Mouse (Mus musculus) adrenal gland, adult 8-10 months (tissue): ENCODE results near the gene Cdh4. TPM values are rescaled to one million over a fixed set of nuclear protein-coding genes. Genes with fewer than 3 reads are reported as not detected.

Experiments used
- DNase-seq: peaks from one replicate; pipeline ENCODE4 v3.0.0; 2022
- total RNA-seq, 4 experiments: library from RNA; stranded (reverse); gene quantifications; 2 replicates each; pipeline ENCODE4 v1.2.4; 2022

Cdh4 gene
- total RNA-seq, 4 experiments from 2014 or later, result 4.6 to 8.2 (median 6.8) TPM

DNA sequence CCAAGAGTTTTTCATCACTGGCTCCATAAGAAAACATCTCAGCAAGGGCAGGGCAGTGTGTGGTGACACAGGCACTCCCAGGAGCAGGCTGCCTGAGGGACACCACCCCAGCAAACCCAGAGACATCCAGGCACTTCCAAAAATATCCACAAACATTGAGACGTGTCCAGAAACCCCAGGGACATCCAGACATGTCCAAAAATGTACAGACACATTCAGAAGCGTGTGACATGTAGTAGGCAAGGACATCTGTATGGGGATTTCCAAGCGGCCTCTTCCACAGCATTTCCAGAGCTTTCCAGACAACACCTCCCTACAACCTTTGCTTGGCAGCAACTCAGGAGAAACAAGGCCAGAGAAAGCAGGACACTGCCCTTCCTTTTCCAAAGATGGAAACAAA, 425.4 kb downstream of the Cdh4 start:
- no peak for DNase-seq

DNA sequence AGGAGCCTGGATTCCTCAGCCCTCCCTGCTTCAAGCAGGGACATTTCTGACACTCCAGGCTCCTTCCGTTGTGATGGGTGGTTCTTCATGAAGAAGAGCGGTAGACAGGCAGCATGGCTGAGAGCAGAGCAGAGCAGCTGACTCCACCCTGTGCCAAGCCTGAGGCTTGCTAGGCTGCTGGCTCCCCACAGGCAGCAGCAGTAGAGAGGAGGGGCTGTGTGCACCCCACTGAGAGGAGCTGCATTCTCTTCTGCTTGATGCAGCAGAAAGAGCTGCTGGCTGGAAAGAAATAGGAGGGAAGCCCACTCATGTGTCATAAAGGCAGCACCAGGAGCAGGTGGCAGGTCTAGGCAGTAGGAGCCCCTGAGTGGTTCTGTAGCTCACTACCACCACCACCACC, 427.6 kb downstream of the Cdh4 start:
- DNase-seq, result no peak

DNA sequence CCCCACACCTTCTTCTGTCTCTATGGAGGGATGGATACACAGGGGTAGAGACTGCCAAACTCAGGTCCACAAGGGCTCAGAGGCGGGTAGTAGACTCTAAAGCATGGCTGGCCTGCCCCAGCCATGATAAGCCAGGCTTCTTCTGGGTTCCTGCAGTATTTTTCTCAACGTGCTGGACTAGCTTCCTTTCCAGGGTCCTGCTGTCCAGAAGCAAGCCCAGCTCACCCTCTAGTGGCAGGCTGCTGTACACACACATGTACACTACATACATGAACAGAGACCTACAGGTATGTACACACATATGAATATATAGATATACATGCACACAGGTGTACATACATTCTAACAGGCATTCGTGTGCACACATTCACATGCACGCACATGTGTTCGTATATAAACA, 430.5 kb downstream of the Cdh4 start:
- no peak for DNase-seq

DNA sequence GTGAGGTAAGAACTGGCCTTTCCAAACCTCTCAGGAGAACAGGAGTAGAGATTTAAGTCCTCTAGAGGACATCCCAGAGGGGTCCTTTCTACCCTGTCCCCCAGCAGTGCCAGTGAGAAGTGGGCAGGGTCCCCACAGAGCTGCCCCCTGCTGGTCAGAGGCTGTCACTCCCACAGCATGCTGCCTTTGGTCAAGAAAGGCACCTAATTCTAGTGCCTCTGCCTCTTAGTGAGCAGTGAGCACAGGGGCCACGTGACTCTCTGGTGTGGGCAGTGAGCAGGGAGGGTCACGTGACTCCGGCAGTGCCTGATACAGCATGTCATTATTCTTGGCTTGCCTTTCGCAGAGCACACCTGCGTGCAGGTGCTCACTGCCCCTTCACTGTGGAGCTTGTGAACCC, 431.1 kb downstream of the Cdh4 start:
- no peak for DNase-seq

DNA sequence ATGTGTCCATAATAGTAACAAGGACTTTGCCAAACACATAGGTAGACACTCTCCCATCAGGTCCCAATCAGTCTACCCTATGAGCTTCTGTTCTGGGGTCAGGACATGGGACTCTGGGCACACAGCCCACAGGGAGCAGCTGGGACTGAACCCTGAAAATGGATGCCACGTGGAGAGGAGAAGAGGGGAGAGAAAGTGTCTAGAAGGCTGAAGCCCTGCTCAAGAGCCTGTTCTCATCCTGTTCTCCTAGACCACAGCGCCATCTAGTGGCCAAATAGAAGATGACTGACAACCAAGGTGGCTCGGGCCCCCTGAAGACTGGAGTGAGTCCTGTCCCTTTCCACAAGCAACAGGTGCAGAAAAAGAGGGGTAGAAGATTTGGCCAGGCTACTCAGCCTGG, 432.9 kb downstream of the Cdh4 start:
- DNase-seq, result peak; percentile 23

DNA sequence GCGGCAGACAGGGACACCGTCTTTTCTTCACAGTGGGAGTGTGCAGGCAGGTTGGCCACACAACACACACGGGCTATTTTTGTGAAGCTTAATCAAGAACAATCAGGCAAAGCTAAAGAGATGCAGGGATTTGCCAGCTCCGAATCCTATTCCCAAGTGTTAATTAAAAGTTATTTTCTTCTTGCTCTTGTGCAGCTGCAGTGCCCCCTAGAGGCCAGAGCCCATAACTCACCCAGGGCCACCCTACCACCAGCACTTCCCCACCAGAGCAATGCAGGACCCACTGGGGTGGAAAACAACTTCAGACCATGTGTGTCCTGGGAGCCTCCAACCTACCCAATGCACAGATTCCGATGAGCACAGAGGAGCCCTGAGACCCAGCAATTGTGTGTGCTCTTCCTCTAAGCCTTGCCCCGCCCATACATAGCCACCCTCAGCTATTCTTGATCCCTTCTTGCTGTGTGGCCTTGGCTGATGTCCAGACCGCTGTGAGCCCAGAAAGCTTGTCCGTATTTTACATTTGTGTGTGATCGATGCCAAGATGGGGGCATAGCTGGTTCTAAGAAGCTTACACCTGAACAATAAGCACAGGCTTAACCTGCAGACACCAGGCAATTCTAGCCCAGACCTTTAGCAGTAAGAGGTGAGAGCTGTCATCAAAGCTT, 435.5 kb downstream of the Cdh4 start:
- DNase-seq, result peak; percentile 17

DNA sequence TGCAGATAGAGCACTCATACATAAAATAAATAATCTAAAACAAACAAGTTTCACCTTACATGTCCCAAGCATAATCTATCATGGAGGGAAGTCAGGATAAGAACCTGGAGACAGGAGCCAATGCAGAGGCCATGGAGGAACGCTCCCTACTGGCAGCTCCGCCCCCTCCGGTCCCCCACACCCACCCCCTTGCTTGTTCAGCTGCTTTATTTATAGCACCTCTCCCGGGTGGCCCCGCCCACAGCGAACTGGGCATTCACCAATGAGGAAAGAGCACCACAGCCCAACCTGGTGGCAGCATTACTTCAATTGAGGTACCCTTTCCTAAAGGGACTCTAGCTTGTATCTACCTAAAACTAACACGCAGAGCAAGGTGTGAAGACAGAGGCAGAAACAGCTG, 442.3 kb downstream of the Cdh4 start:
- no peak for DNase-seq

DNA sequence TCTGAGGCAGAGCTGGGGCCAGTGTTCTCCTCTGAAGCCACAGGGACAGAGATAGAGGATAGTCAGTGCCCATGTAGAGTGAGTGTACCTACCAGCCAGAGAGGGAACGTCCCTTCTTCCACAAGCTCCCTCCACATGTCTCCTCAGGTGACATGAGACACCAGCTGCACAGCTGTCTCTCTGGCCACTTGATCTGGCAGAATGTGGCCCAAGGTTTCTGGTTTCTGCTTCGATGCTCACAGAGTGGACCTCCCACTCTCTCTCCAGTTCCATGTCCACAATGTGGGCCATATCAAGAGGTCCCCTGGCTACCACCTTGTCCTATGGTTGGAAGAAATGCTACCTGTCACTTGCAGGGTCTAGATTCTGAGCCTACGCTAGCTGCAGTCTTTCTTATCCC, 448.8 kb downstream of the Cdh4 start:
- no peak for DNase-seq

DNA sequence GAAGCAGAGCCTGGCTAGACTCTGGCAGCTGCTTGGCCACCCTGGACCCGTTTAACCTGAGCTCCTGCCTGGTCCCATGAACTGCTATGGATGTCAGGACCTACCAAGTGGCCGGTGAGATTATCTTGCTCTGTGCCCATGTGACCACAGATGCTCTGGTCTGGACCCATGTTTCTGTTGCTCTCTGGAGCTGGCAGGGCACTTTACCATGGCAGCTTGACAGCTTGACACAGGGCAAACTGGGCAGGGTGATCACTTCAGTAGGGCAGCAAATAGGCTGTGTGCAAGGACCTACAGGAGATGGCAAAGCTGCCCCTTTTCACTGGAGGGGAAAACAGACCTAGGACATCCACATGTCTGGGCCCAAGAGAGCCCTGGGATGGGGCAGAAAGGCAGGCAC, 454.7 kb downstream of the Cdh4 start:
- DNase-seq, result no peak

DNA sequence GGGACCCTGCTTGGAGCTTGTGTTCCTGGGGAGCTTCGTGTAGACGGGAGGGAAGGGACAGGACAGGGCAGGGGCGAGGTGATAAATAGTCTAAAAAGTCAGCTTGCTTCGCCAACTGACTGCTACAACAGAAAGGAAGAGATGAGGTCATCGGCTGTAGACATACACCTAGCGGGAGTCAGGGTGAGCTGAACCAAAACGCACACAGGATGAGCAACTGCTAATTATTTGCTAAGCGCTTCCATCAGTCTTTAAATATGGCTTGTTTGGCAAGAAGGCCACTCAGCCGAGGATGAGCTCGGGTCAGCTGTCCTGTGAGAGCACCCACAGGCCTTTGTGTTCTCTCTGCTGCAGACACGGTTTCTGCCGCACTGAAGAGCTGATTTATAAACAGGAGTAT, 470.7 kb downstream of the Cdh4 start:
- no peak for DNase-seq

DNA sequence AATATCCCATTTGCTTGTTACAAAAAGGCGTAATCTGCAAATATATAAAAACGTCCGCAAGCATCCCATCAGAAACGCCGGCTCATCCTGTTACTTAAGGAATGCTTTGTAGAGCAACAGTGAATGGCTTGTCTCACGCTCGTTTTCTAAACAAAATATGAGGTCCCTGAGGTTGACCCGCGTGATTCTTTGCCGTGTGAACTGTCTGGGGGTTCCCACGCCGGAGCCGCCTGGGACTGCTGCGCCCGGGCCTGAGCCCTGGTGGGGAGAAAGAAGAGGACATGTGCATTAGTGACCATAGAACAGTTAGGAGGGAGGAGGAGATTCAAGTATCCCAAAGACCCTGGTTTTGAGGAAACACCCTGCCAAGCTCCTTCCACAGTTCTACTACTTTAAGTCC, 471.1 kb downstream of the Cdh4 start:
- no peak for DNase-seq

DNA sequence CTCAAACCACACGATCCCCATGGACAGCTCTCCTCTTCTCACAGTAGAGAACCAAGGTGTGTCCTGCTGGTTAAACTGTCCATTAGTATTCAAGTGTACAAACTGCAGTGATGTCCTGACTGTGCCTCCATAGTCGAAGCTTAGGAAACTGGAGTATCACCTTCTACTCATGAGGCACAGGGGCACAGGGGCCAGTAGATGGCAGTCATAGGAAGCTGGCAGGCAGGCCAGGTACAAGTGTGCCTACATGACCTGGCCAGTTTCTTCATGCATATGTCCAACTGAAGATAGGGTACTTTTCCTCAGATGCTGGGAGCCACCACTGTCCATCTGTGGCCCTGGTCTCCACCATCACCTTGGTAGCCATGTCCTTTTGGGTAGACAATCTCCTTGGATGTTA, 472.0 kb downstream of the Cdh4 start:
- DNase-seq, result no peak

DNA sequence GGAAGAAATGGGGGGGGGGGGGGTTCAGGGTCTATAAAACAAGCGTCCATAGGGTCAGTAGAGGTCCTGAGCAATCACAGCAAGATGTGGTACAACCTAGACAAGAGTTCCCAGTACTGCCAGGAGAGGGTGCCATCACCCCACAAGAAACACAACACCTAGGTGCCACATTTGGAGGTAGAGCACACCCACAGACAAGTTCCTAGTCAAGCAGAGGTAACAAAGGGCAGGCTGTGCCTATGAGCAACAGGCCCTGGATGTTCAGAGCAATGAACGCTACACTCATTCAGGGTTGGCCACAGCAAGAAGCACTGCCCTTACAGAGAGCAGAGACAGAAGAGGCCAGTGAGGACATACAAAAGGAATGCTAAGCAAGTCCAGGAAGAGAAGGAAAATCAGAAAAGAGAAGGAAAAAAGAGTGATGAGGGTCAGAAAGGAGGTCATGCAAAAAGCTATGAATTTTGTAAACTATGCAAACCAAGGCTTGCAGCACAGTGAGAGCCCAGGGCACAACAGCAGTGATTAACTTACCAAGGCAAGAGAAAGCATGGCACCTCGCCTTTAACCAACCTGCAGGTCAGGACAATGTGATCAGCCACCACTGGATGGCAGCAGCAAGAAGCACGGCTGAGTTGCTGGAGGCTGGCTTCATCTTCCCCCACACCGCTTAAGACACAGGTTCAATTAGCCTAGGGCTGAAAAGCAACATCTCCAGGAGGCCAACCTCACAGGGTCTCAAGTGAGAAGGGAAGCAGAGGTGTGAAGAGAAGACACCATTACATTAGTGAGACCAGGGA, 474.8 kb downstream of the Cdh4 start:
- peak; percentile 65 for DNase-seq

DNA sequence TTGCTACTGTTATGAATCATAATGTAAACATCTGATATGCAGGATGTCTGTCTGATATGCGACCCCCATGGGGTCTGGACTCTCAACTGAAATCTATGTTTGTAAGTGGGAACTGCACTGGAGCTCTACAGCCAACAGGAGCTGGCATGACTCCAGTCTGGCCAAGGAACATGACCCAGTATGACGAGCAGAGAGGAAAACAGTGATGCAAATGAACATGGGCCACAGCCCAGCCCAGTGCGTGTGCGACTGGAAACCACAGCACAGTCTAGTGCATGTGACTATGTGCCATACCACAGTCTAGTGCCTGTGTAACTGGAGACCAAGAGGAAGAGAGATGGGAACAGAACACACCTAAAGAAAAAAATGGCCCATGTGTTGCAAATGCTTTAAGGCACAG, 477.8 kb downstream of the Cdh4 start:
- DNase-seq, result no peak

DNA sequence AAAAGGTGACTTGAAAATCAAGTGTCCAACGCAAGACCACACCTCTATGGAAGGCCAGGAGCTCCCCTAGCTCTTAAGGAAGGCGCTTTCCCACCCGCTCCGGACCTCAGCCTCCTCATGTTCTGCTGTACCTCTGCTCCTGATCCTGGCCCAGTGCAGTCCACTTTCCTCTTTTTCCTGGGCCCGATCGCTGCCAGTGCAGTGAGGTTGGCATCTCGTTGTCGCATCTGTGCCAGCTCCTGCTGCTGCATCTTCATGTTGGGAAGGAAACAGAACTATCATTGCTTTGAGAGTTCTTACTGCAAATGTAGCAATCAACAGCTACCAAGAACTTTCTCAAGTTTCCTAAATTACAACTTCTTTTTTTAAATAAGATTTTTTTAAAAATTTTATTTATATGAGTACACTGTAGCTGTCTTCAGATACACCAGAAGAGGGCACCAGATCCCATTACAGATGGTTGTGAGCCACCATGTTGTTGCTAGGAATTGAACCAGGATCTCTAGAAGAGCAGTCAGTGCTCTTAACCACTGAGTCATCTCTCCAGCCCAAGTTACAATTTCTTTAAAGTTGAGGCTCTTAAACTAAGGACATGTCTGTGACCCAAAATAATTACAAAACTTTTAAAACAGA, 478.9 kb downstream of the Cdh4 start:
- DNase-seq, result no peak

DNA sequence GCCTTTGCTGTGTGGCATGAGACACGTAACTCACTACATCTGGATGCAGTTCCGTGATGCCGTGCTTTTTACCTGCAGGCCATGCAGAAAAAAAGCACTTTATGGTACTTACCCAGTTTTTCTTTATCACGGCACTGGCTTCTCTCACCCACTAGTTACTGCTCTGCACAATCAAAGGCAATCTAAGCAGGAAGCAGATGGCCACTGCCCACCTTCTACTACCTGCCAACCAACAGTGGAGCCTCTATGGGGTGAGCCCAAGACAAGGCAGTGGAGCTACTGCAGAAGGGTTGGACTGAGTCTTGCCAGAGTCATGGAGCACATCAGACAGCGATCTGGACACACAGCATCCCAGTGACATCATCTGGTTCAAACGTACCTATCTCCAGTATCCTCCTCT, 481.8 kb downstream of the Cdh4 start:
- no peak for DNase-seq

DNA sequence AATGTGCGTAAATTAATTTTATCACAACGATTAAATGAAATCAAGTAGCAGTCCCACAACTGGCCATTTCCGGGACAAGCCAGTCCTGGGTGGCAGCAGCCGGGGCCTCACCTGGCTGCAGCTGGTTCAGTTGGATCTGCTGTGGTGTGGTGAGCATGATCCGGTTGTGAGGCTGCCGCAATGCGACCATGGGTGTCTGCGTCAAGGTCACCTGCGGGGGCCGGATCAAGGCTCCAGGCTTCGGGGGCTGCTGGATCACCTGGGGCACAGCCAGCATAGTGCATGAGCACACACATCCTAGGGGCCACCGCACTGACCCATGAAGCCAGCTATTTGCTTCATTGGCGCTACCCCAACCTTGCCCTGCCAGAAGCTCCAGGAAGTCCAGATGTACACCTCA, 486.9 kb downstream of the Cdh4 start:
- DNase-seq, result no peak

DNA sequence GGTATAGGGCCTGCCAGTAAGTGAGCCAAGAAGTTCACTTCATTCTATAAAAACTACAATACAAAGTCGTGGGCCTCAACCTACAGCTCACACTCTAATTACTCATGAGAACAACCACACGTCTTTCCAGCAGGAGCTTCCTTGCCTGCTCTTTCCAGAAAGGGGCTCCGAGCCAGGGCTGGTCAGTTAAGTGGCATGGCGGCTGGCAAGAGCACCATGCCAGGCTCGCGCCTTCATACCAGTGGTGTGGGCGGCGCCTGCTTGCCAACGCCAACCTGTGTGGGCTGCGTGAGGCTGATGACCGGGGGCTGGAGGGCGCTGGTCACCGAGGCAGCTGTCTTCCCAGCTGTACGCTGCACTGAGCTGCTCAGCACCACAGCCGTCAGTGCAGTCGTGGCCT, 489.5 kb downstream of the Cdh4 start:
- no peak for DNase-seq

DNA sequence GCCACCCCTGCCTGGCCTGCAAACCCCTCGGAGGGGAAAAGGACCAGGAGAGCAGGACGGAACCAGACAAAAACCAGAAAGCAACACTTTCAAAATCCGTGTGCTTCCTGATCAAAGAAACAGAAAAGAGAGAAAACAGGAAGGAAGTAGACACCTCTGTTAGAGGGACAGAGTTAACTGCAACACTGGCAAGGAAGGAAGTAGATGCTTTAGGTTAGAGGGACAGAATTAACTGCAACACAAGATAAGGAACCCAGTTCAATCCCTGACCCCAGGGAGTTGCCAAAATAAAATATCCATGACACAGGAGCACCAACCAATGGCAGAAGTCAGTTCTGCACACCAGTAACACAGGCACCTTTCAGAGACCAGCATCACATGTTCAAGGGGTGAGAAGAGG, 491.9 kb downstream of the Cdh4 start:
- DNase-seq, result no peak

DNA sequence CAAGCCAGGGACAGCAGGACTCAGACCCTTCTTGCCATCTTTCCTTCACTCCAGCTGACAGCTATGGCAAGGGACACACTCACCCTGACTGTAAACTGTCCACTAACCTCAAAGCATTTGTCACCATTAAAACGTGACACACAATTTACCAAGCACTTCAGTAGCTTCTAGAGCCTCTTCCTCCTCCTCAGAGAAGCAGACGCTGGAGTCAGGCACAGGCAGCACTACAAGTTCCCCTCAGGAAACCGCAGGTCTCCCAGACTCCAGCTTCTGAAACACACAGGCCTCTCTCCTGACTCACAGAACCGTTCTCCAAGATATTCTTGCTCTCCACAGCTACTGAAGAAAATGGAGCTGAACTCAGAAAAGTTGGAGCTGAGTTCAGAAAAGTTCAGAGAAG, 494.9 kb downstream of the Cdh4 start:
- no peak for DNase-seq

DNA sequence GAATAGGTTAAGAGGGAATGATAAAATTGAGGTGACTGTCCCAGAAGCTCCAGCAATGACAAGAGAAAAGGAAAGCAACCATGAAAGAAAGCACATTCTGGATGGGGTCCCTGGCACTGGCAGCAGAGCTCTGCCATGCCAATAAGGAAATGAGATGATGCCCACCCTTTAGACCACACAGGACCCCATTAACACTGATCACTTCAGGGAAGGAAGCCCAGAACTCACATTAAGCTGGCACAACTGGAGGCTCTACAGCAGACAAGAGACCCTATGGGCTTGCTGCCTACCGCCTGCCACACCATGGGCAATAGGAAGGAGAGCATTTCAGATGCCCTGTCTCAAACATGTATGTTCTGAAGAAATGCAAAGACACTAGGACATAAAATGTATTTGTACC, 499.5 kb downstream of the Cdh4 start:
- no peak for DNase-seq

DNA sequence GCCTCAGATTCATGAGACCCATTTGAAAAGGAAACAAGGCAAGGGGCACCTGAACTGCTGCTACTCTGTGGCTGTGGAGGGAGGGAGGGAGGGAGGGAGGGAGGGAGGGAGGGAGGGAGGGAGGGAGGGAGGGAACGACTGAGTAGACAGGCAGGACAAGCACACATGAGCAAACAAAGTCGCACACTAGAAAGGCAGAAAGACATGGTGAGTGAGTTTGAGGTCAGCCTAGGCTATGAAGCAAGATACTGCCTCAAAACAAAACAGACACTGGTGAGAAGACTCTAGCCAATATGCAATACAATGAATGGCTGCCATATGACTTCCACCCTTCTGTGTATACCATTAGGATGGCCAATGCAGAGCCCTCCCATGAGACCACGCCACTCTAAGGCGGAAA, 502.8 kb downstream of the Cdh4 start:
- no peak for DNase-seq

DNA sequence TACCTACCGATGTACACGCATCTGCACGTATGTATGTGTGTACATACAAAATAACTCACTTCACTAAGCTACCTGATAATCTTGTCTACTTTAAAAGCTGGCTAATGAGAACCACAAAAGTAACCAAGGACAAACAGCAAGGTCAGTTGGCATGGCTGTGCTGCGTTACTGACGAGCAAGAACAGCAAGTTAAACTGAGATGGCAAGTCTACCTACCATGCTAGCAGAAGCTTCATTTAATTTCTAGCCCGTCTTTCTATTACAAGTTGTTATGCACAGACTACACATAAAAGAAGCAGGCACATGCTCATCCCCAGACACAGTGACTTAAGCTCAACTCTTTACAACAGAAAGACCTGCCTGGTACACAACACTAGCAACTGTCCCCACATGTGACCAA, 504.3 kb downstream of the Cdh4 start:
- no peak for DNase-seq

DNA sequence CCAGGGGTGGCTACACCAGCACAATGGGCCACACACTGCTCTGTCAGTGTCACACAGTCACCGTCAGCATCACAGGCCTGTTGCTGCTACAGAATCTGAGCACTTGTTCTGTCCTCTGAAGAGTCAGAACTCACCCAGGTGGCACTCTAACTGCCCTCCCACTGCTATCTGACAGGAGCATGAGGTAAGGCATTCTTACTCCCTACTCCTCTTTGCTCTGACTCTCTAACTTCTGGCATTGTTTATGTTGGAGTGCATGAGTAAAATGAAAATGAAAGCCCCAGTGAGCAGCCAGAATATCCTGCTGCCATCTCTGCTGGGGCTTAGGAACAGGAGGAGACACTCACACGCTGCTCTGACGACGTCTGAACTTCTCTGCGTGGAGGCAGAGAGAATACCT, 505.4 kb downstream of the Cdh4 start:
- DNase-seq, result no peak
